Mouse (Mus musculus) hindbrain, embryonic 16.5 days (tissue): Measurements from ENCODE around the gene Akap13. TPM values are rescaled to one million over a fixed set of nuclear protein-coding genes. Genes with fewer than 3 reads are reported as not detected.
"Not testable (repeated sequence)": the region's sequence is repeated elsewhere in the genome, so short reads cannot be mapped to it uniquely, and the experiment has no call there.

Source experiments
- ATAC-seq: fragments of 200-750 bp; cut with Nextera tagmentation; 2 replicates; pipeline ENCODE4 v1.8.0; 2017; ENCODE audit warnings: moderate TSS enrichment, moderate library complexity
- H3K27ac ChIP-seq: fragments of 300-500 bp; sonication (generic); 2 replicates; pipeline ENCODE4 v1.5.1; 2014; ENCODE audit warnings: low read depth, mild to moderate bottlenecking, control low read depth, low read length, moderate library complexity
- H3K27me3 ChIP-seq: fragments of 300-500 bp; sonication (generic); replicated peaks from 2 replicates; pipeline ENCODE4 v1.6.1; 2014; ENCODE audit warnings: low read length; ENCODE audit not compliant: control insufficient read depth, insufficient read depth
- H3K36me3 ChIP-seq: fragments of 300-500 bp; sonication (generic); 2 replicates; pipeline ENCODE4 v1.6.1; 2014; ENCODE audit warnings: mild to moderate bottlenecking, low read length, moderate library complexity, mixed read lengths; ENCODE audit not compliant: control insufficient read depth, insufficient read depth
- H3K4me1 ChIP-seq: fragments of 300-500 bp; sonication (generic); 2 replicates; pipeline ENCODE4 v1.6.1; 2014; ENCODE audit warnings: low read depth, low read length; ENCODE audit not compliant: control insufficient read depth, insufficient read depth
- H3K4me2 ChIP-seq: fragments of 300-500 bp; sonication (generic); 2 replicates; pipeline ENCODE4 v1.6.1; 2014; ENCODE audit warnings: mild to moderate bottlenecking, low read length, control low read depth, moderate library complexity
- H3K4me3 ChIP-seq: fragments of 300-500 bp; sonication (generic); 2 replicates; pipeline ENCODE4 v1.5.1; 2014; ENCODE audit warnings: mild to moderate bottlenecking, low read length, control low read depth, moderate library complexity
- H3K9ac ChIP-seq: fragments of 300-500 bp; sonication (generic); 2 replicates; pipeline ENCODE4 v1.6.1; 2014; ENCODE audit warnings: low read depth, mild to moderate bottlenecking, control low read depth, low read length, moderate library complexity
- H3K9me3 ChIP-seq: fragments of 300-500 bp; sonication (generic); 2 replicates; pipeline ENCODE4 v1.6.1; 2014; ENCODE audit warnings: mild to moderate bottlenecking, low read length, moderate library complexity; ENCODE audit not compliant: control insufficient read depth
- WGBS: fragments of 180-500 bp; shearing (Covaris S2); extraction: QIAGEN DNeasy Blood & Tissue Kit; methylation state at CpG from one replicate; pipeline ENCODE4 v1.1.7; 2014; 5-methylcytosine and 5-hydroxymethylcytosine counted together
- polyA plus RNA-seq: library from polyadenylated mRNA; unstranded; fragments of >200 nt; fragmentation: Nextera tagmentation; extraction: Ambion mirVana; gene quantifications from 2 replicates; pipeline ENCODE4 v1.2.1, GENCODE M21; 2015

Gene Akap13
- polyA plus RNA-seq, 1 experiment from 2014 or later = 13.0 TPM

GRCm38 (mm10) chr7:75609456-75610262, 154.3 kb downstream of the Akap13 start:
- Histone ChIP-seq H3K4me3 (no peak overlapping the region), H3K9me3 (no peaks in the 10 kb centered on the region), H3K4me1 (no peaks in the 10 kb centered on the region), H3K36me3 (no peaks in the 10 kb centered on the region), H3K4me2 (no peak overlapping the region), H3K9ac (no peak overlapping the region), H3K27me3 (no peaks in the 10 kb centered on the region), H3K27ac (no peak overlapping the region)
- ATAC-seq = no peak
- 90% methylated on average over 14 of the region's 14 CpGs for WGBS

DNA sequence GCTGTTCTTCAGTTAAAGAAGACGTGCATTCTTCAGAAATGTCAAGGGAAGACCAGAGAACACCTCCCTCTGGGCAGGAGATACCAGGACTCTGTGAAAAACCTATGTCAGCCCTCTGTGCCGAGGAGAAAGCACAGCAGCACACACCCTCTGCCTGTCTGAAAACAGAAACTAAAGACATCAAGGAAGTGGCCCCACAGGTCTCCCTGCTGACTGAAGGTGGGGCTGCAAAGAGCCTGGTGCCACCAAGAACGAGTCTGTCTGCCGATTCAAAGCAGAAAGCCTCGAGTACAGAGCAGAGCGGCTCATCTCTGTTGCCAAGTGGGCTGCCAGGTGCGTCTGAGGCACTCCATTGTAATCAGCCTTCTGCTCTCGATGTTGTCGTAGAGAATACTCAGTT, 155.1 kb downstream of the Akap13 start:
- no peak overlapping the region for H3K4me2 ChIP-seq
- H3K4me3 ChIP-seq = no peak overlapping the region
- no peaks in the 10 kb centered on the region for H3K27me3 ChIP-seq
- no peak for ATAC-seq
- 83% methylated on average over 9 of the region's 9 CpGs for WGBS
- no peaks in the 10 kb centered on the region for H3K36me3 ChIP-seq
- no peaks in the 10 kb centered on the region for H3K9me3 ChIP-seq
- H3K9ac ChIP-seq = no peak overlapping the region
- no peaks in the 10 kb centered on the region for H3K4me1 ChIP-seq
- no peak overlapping the region for H3K27ac ChIP-seq

- ATAC-seq = no peak
- no peaks in the 10 kb centered on the region for H3K36me3 ChIP-seq
- H3K4me2 ChIP-seq = no peak overlapping the region
- no peak overlapping the region for H3K9ac ChIP-seq
- no peaks in the 10 kb centered on the region for H3K4me1 ChIP-seq
- H3K27me3 ChIP-seq = no peaks in the 10 kb centered on the region
- H3K4me3 ChIP-seq = no peak overlapping the region
- WGBS = 90% methylated on average over 15 of the region's 15 CpGs
- no peaks in the 10 kb centered on the region for H3K9me3 ChIP-seq
- no peak overlapping the region for H3K27ac ChIP-seq
These were observed 156.1 kb downstream of the Akap13 start for GRCm38 (mm10) chr7:75611261-75611950.

DNA sequence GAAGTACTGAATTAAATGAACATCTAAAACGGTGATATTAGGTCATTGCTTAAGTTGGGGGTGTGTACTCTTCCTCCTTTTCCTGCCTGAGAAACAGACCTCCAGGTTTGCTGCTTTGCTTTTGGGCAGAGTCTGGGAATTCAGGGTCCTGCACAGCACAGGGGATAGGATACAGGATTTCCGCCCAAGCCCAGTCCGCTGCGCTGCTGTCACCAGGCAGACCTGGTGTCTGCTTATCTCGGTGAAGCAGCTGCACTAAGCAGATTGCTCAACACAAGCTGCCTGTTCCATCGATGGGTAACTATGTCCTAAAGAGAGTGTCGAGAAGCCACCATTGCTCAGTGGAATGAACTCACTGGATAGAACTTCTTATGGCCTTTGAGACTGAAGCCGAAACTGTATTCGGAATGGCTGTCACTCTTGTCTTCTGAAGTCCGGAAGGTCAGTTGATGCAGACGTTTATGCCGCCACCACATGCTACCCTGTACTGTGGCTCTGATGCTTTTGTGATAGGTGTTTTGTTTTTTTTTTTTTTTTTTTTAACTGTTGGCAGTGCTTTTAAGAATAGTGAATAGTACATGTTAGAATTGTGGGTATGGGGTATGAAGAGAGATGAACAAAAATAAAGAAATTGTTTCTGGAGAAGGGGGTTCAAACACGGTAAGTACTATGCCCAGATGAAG, 156.8 kb downstream of the Akap13 start:
- H3K4me1 ChIP-seq = no peaks in the 10 kb centered on the region
- no peaks in the 10 kb centered on the region for H3K36me3 ChIP-seq
- WGBS = 78% methylated on average over 13 of the region's 13 CpGs
- H3K4me3 ChIP-seq = no peak overlapping the region
- H3K9me3 ChIP-seq = no peaks in the 10 kb centered on the region
- H3K4me2 ChIP-seq = no peak overlapping the region
- H3K9ac ChIP-seq = no peak overlapping the region
- ATAC-seq = 0 out of 2 replicates have a peak, but pooled peaks have one; percentile 50
- no peaks in the 10 kb centered on the region for H3K27me3 ChIP-seq
- H3K27ac ChIP-seq = no peak overlapping the region

DNA sequence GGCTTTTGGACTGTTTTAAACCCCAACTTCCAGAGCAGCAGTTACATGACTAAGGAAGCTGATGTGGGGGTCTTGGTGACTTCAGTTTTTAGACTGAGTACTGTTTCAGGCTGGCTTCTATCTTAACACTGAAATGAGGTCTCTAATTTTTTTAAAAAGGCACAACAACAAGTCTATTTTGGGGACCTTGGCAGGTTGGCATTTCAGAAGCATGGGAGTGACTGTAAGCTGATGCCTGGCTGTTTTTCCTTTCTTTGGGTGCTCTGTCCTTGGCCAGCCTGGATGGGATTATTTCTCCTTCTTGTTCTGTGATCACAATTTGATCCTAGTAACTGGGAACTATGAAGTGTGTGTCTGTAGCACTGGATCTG, 157.3 kb downstream of the Akap13 start:
- Histone ChIP-seq H3K4me1 (no peaks in the 10 kb centered on the region), H3K9me3 (no peaks in the 10 kb centered on the region), H3K27ac (no peak overlapping the region), H3K4me3 (no peak overlapping the region), H3K4me2 (no peak overlapping the region), H3K36me3 (no peaks in the 10 kb centered on the region), H3K27me3 (no peaks in the 10 kb centered on the region), H3K9ac (no peak overlapping the region)
- no peak for ATAC-seq

DNA sequence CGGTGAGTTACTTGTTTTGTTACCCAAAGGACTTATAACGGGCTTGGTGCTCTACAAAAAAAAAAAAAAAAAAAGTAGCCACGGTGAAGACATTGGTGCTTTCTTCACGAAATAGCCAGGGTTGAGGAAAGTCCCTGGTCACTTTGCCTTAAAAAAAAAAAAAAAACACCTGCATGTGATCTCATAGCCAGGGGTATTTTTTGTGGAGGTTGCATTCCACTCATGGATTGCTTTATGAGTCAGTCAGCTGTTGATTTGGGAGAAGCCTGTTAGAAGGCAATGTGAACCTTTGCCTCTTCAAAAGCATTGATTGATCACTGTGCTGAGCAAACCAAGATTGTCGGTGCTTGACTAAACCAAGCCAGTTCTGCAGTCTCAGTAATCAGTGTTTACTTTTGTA, 157.9 kb downstream of the Akap13 start:
- no peak overlapping the region for H3K9ac ChIP-seq
- no peaks in the 10 kb centered on the region for H3K36me3 ChIP-seq
- H3K4me3 ChIP-seq = no peak overlapping the region
- WGBS = 79% methylated on average over 5 of the region's 5 CpGs
- ATAC-seq = no peak
- H3K4me1 ChIP-seq = no peaks in the 10 kb centered on the region
- H3K27me3 ChIP-seq = no peaks in the 10 kb centered on the region
- H3K4me2 ChIP-seq = no peak overlapping the region
- no peaks in the 10 kb centered on the region for H3K9me3 ChIP-seq
- no peak overlapping the region for H3K27ac ChIP-seq

DNA sequence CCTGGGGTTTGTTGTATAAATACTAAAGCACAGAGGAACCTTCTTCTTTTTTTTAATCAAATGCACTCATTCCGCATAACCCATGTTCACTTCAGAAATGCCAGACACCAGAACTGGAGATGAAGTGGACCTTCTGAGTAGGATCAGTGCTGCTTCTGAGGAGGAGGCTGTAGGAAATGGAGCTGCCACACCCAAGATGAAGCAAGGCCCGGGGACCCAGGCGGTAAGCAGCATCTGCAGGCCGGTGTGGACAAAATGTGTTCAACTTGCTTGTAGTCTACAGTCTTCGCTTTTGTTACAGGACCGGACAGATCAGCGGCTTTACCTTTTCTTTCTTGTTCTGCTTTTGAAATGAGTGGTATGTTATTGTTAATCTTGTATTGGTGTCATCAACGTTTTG, 159.5 kb downstream of the Akap13 start:
- Histone ChIP-seq H3K27ac (no peak overlapping the region), H3K4me3 (no peak overlapping the region), H3K4me2 (no peak overlapping the region), H3K9ac (no peak overlapping the region), H3K27me3 (no peaks in the 10 kb centered on the region), H3K4me1 (no peaks in the 10 kb centered on the region), H3K36me3 (no peaks in the 10 kb centered on the region), H3K9me3 (no peaks in the 10 kb centered on the region)
- 95% methylated on average over 8 of the region's 8 CpGs for WGBS
- ATAC-seq = no peak

DNA sequence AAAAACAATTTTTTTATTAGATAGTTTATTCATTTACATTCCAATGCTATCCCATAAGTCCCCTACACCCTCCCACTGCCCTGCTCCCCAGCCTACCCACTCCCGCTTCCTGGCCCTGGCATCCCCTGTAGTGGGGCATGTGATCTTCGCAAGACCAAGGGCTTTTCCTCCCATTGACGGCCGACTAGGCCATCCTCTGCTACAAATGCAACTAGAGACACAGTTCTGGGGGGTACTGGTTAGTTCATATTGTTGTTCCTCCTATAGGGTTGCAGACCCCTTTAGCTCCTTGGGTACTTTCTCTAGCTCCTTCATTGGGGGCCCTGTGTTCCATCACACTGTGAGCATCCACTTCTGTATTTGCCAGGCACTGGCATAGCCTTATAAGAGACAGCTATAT, 161.9 kb downstream of the Akap13 start:
- H3K27me3 ChIP-seq, H3K9me3 ChIP-seq, H3K4me1 ChIP-seq, H3K4me2 ChIP-seq, H3K27ac ChIP-seq, H3K4me3 ChIP-seq, H3K9ac ChIP-seq, H3K36me3 ChIP-seq, ATAC-seq: not testable (repeated sequence)
- 95% methylated on average over 4 of the region's 4 CpGs for WGBS

DNA sequence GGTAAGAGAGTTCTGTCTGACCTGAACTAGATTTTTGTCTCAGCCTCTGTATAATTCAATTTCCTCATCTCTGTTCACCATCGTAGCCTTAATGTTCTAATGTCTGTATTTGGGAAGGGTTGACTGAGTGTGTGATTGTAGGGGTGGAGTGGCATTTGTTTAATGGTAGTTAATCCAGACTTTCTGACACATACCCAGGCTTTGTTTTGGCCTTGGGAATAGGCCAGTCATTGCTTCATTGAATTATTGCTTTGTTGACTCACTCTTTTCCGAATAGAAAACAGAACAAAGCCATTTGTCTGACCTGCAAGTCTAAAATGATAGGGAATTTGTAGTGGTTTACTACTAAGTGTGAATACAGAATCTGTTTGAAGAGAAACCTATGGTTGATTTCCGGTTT, 163.4 kb downstream of the Akap13 start:
- WGBS = 78% methylated on average over 3 of the region's 3 CpGs
- Histone ChIP-seq H3K4me1 (no peaks in the 10 kb centered on the region), H3K9ac (no peak overlapping the region), H3K27me3 (no peaks in the 10 kb centered on the region), H3K4me2 (no peak overlapping the region), H3K4me3 (no peak overlapping the region), H3K36me3 (no peaks in the 10 kb centered on the region), H3K9me3 (no peaks in the 10 kb centered on the region), H3K27ac (no peak overlapping the region)
- ATAC-seq = no peak
